Mouse (Mus musculus) midbrain, embryonic 11.5 days (tissue): ENCODE measurements around the gene Trim9. TPM values are rescaled to one million over a fixed set of nuclear protein-coding genes. Genes with fewer than 3 reads are reported as not detected.
A peak's percentile ranks its signal among the peaks of the same experiment; 100 is the strongest.

ENCODE experiments used
- ATAC-seq: fragments of 200-750 bp; cut with Nextera tagmentation; 2 replicates; pipeline ENCODE4 v1.8.0; 2017; ENCODE audit warnings: moderate TSS enrichment, moderate library complexity; ENCODE audit not compliant: low FRiP score
- DNase-seq: peaks from one replicate; pipeline ENCODE4 v3.0.0; 2015; ENCODE audit warnings: low spot score; ENCODE audit errors: missing footprints
- H3K27ac ChIP-seq: fragments of 300-500 bp; sonication (generic); 2 replicates; pipeline ENCODE4 v1.5.1; 2014; ENCODE audit warnings: low read depth, low read length
- H3K27me3 ChIP-seq: fragments of 300-500 bp; sonication (generic); 2 replicates; pipeline ENCODE4 v1.6.1; 2014; ENCODE audit warnings: mild to moderate bottlenecking, low read length, moderate library complexity, mixed read lengths; ENCODE audit not compliant: control insufficient read depth, insufficient read depth
- H3K36me3 ChIP-seq: fragments of 300-500 bp; sonication (generic); 2 replicates; pipeline ENCODE4 v1.6.1; 2014; ENCODE audit warnings: mild to moderate bottlenecking, low read length, moderate library complexity, mixed read lengths; ENCODE audit not compliant: control insufficient read depth, insufficient read depth
- H3K4me1 ChIP-seq: fragments of 300-500 bp; sonication (generic); 2 replicates; pipeline ENCODE4 v1.6.1; 2014; ENCODE audit warnings: low read length; ENCODE audit not compliant: control insufficient read depth, insufficient read depth
- H3K4me2 ChIP-seq: fragments of 300-500 bp; sonication (generic); 2 replicates; pipeline ENCODE4 v1.6.1; 2014; ENCODE audit warnings: mild to moderate bottlenecking, moderate library complexity
- H3K4me3 ChIP-seq: fragments of 300-500 bp; sonication (generic); 2 replicates; pipeline ENCODE4 v1.5.1; 2014; ENCODE audit warnings: low read depth, low read length
- H3K9ac ChIP-seq: fragments of 300-500 bp; sonication (generic); 2 replicates; pipeline ENCODE4 v1.6.1; 2014; ENCODE audit warnings: low read length
- H3K9me3 ChIP-seq: fragments of 300-500 bp; sonication (generic); 2 replicates; pipeline ENCODE4 v1.6.1; 2016; ENCODE audit warnings: low read length; ENCODE audit not compliant: control insufficient read depth
- WGBS: fragments of 180-500 bp; shearing (Covaris S2); extraction: QIAGEN DNeasy Blood & Tissue Kit; methylation state at CpG from one replicate; pipeline ENCODE4 v1.1.7; 2014; 5-methylcytosine and 5-hydroxymethylcytosine counted together
- polyA plus RNA-seq: library from polyadenylated mRNA; unstranded; fragments of >200 nt; fragmentation: Nextera tagmentation; extraction: Ambion mirVana; gene quantifications from 2 replicates; pipeline ENCODE4 v1.2.1, GENCODE M21; 2014

The Trim9 gene
- polyA plus RNA-seq, 1 experiment from 2014 or later, result 28.4 TPM

DNA sequence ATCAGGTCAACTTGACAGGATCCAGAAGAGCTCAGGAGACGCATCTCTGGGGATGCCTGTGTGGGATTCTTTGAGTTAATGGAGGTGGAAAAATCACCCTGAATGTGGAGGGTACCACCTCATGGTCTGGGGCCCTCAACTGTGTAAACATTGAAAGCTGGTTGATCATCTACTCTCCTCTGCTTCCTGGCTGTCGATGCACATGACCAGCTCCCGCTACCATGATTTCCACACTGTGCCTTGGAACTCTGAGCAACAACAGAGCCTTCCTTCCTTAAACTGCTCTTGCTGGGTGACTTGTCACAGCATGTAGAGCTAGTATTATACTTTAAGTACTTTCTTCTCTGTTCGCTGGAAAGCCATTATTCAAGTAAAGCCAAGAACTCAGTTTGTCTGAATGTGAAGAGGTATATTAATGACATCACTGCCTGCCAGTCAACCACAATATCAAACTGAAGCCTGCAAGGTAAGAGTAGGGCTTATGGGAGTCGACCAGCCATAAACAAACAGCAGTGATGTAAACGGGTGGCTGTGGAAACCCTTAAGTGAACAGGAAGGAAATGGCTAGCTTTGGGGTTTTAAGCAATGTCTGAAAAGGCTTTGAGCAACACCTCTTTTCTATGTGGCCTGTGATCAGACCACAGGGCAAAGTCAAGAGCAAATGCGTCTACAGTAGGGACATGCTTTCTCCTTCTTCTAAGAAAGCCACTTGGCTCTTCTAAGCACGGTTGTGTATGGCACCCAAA, 128.4 kb downstream of the Trim9 start:
- ATAC-seq (no peak), DNase-seq (no peak)
- Histone ChIP-seq H3K27ac (no peak overlapping the region), H3K9me3 (no peaks in the 10 kb centered on the region), H3K27me3 (no peaks in the 10 kb centered on the region), H3K36me3 (no peaks in the 10 kb centered on the region), H3K9ac (no peak overlapping the region), H3K4me2 (no peak overlapping the region), H3K4me3 (no peak overlapping the region), H3K4me1 (peaks cover 4% of the 10 kb centered on the region; the same call in 1 of the 2 replicates)
- 93% methylated on average over 8 of the region's 8 CpGs for WGBS

DNA sequence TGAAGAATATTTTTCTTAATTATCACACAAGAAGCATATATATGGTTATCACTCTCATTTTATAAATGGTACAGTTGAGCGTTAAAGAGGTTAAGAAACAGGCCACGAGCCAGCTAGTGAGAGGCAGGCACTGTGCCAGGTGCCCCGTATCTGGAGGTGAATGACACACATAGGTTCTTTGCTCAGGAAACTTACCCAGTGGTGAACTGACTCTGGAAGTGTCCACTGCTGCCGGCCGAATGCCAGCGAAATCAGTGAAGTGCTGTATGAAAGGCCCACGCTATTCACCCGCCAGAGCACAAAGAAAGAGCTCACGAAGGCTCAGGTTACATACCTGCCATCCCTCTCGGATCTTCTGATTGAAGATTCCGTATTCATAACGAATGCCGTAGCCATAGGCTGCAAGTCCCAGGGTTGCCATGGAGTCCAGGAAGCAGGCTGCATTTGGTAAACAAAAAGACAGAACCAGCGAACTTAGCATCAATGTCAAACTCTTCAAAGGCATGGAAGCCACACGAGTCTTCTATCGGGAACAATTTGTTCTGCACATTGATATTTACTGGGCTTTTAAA, 131.1 kb downstream of the Trim9 start:
- DNase-seq (no peak), ATAC-seq (0 out of 2 replicates have a peak, but pooled peaks have one; percentile 7)
- Histone ChIP-seq H3K27me3 (no peaks in the 10 kb centered on the region), H3K36me3 (no peaks in the 10 kb centered on the region), H3K4me1 (peaks cover 4% of the 10 kb centered on the region; the same call in 1 of the 2 replicates), H3K27ac (no peak overlapping the region), H3K4me3 (no peak overlapping the region), H3K4me2 (no peak overlapping the region), H3K9me3 (no peaks in the 10 kb centered on the region), H3K9ac (no peak overlapping the region)
- 63% methylated on average over 16 of the region's 16 CpGs for WGBS

- Histone ChIP-seq H3K4me1 (peaks cover 4% of the 10 kb centered on the region; the same call in 1 of the 2 replicates), H3K36me3 (no peaks in the 10 kb centered on the region), H3K27me3 (no peaks in the 10 kb centered on the region), H3K4me3 (no peak overlapping the region), H3K9ac (no peak overlapping the region), H3K9me3 (no peaks in the 10 kb centered on the region), H3K4me2 (no peak overlapping the region), H3K27ac (no peak overlapping the region)
- no peak for DNase-seq
- ATAC-seq, result no peak
- WGBS, result 92% methylated on average over 8 of the region's 8 CpGs
These were observed 133.1 kb downstream of the Trim9 start for GRCm38 (mm10) chr12:70214281-70214680.

DNA sequence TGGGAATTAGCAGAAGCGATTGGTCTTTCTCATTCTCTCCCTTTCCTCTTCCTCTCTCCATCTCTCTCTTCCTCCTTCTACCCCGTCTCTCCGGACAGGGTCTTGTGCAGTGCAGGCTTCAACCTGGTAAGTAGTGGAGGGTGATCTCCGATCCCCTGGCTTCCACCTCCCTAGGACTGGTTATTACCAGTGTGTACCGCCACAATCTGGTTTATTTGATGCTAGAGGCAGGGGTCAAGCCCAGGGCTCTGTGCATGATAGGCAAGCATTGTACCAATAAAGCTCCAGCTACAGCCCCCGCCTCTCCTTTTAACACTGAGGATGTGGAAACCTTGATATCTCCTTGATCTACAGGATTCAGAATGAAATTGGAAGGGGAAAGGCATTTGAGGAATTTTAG, 133.8 kb downstream of the Trim9 start:
- ATAC-seq (no peak), DNase-seq (no peak)
- no peak overlapping the region for H3K4me3 ChIP-seq
- H3K36me3 ChIP-seq, result no peaks in the 10 kb centered on the region
- peaks cover 4% of the 10 kb centered on the region; the same call in 1 of the 2 replicates for H3K4me1 ChIP-seq
- H3K9me3 ChIP-seq, result no peaks in the 10 kb centered on the region
- H3K27ac ChIP-seq, result no peak overlapping the region
- H3K9ac ChIP-seq, result no peak overlapping the region
- no peak overlapping the region for H3K4me2 ChIP-seq
- no peaks in the 10 kb centered on the region for H3K27me3 ChIP-seq
- WGBS, result 91% methylated on average over 6 of the region's 6 CpGs

DNA sequence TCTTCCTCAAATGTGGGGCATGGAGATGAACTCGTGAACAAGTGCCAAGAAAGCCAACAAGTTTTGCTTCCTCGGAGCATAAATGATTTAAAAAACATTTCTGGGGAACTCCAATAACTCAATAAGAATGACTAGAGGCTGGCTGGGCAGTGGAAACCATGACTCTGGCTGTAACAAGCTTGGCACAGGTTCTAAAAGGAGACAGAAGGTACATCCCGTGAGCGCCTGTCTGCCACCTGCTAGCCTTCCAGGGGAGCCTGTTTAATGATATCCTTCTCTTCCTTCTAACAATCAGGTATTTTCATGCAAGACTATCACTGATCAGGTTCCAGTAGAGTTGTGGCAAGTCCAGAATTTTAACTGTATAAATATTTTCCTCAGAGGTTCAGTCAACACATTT, 134.9 kb downstream of the Trim9 start:
- Histone ChIP-seq H3K9ac (no peak overlapping the region), H3K27me3 (no peaks in the 10 kb centered on the region), H3K27ac (no peak overlapping the region), H3K4me1 (peaks cover 4% of the 10 kb centered on the region; the same call in 1 of the 2 replicates), H3K4me2 (no peak overlapping the region), H3K4me3 (no peak overlapping the region), H3K9me3 (no peaks in the 10 kb centered on the region), H3K36me3 (no peaks in the 10 kb centered on the region)
- ATAC-seq, result no peak
- 85% methylated on average over 4 of the region's 4 CpGs for WGBS
- DNase-seq, result no peak

DNA sequence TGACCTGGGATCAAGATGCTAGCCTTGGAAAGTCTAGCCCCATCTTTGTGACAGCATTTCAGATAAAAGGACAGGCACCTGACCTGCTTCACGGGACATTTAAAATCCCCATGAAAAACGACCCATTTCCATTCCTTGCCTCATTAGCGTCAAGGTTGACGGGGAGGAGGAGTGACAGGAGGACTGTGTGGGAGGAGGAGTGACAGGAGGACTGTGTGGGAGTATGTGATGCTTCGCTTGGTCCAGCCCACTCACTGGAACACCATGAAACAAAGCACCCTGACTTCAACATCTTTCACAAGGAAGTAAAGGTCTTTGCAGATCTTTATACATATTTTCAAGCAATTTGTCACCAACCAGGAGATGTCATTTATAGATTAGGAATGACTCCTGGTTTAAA, 139.2 kb downstream of the Trim9 start:
- ATAC-seq, result no peak
- WGBS, result 73% methylated on average over 5 of the region's 5 CpGs
- no peak overlapping the region for H3K9ac ChIP-seq
- H3K4me3 ChIP-seq, result no peak overlapping the region
- no peak overlapping the region for H3K27ac ChIP-seq
- DNase-seq, result no peak
- H3K36me3 ChIP-seq, result no peaks in the 10 kb centered on the region
- no peaks in the 10 kb centered on the region for H3K27me3 ChIP-seq
- H3K4me1 ChIP-seq, result no peaks in the 10 kb centered on the region
- H3K4me2 ChIP-seq, result no peak overlapping the region
- no peaks in the 10 kb centered on the region for H3K9me3 ChIP-seq

- 81% methylated on average over 8 of the region's 8 CpGs for WGBS
- DNase-seq, result no peak
These were observed 143.0 kb downstream of the Trim9 start for GRCm38 (mm10) chr12:70204433-70204832.

GRCm38 (mm10) chr12:70201926-70202529, 145.4 kb downstream of the Trim9 start:
- Histone ChIP-seq H3K27ac (no peak overlapping the region), H3K9me3 (no peaks in the 10 kb centered on the region), H3K4me3 (no peak overlapping the region), H3K9ac (no peak overlapping the region), H3K4me2 (no peak overlapping the region), H3K27me3 (no peaks in the 10 kb centered on the region), H3K36me3 (no peaks in the 10 kb centered on the region), H3K4me1 (no peaks in the 10 kb centered on the region)
- 77% methylated on average over 5 of the region's 5 CpGs for WGBS
- no peak for ATAC-seq
- DNase-seq, result no peak

More at GRCm38 (mm10) chr12:70204433-70204832, 143.0 kb downstream of the Trim9 start:
- Histone ChIP-seq H3K4me1 (no peaks in the 10 kb centered on the region), H3K4me2 (no peak overlapping the region), H3K9me3 (no peaks in the 10 kb centered on the region), H3K27ac (no peak overlapping the region), H3K27me3 (no peaks in the 10 kb centered on the region), H3K9ac (no peak overlapping the region), H3K4me3 (no peak overlapping the region), H3K36me3 (no peaks in the 10 kb centered on the region)
- ATAC-seq, result no peak

DNA sequence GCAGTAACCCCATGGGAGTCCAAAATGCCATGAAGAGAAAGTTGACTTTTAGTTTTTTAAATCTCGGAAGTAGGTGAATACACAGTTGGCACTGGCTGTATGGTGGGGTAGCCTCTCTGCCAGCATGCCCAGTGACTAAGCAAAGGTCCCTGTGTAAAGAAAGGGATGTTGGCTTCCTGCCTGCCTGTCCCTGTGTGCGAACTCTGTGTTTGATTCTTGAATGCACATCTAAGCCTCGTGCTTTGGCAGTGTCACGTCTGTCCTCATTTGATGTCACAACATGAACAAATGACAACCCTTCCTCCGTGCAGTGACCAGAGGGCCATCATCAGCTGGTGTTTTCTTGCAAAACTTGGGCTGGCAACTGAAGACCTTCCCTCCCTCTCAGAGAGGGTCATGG, 151.1 kb downstream of the Trim9 start:
- no peak overlapping the region for H3K9ac ChIP-seq
- H3K4me2 ChIP-seq, result no peak overlapping the region
- DNase-seq (no peak), ATAC-seq (no peak)
- H3K27me3 ChIP-seq, result no peaks in the 10 kb centered on the region
- 90% methylated on average over 5 of the region's 5 CpGs for WGBS
- H3K9me3 ChIP-seq, result no peaks in the 10 kb centered on the region
- H3K4me3 ChIP-seq, result no peak overlapping the region
- no peaks in the 10 kb centered on the region for H3K36me3 ChIP-seq
- H3K4me1 ChIP-seq, result no peaks in the 10 kb centered on the region
- H3K27ac ChIP-seq, result no peak overlapping the region
